Mouse (Mus musculus): Measurements from ENCODE around the gene Onecut1.

Gene Onecut1

DNA sequence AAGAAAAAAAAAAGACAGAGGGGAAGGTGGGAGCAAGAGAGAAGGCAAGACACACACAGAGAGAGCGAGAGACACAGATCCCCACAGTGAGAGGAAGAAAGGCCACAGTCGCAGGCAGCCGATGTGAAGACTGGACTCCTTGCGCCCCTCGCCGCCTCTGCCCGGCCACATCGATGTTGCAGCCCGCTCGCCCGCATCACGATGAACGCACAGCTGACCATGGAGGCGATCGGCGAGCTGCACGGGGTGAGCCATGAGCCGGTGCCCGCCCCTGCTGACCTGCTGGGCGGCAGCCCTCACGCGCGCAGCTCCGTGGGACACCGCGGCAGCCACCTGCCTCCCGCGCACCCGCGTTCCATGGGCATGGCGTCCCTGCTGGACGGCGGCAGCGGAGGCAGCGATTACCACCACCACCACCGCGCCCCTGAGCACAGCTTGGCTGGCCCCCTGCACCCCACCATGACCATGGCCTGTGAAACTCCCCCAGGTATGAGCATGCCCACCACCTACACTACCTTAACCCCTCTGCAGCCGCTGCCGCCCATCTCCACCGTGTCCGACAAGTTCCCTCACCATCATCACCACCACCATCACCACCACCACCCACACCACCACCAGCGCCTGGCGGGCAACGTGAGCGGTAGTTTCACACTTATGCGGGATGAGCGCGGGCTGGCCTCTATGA lies 517 bp downstream of the Onecut1 start:
- peak; percentile 30 to 42 for DNase-seq

DNA sequence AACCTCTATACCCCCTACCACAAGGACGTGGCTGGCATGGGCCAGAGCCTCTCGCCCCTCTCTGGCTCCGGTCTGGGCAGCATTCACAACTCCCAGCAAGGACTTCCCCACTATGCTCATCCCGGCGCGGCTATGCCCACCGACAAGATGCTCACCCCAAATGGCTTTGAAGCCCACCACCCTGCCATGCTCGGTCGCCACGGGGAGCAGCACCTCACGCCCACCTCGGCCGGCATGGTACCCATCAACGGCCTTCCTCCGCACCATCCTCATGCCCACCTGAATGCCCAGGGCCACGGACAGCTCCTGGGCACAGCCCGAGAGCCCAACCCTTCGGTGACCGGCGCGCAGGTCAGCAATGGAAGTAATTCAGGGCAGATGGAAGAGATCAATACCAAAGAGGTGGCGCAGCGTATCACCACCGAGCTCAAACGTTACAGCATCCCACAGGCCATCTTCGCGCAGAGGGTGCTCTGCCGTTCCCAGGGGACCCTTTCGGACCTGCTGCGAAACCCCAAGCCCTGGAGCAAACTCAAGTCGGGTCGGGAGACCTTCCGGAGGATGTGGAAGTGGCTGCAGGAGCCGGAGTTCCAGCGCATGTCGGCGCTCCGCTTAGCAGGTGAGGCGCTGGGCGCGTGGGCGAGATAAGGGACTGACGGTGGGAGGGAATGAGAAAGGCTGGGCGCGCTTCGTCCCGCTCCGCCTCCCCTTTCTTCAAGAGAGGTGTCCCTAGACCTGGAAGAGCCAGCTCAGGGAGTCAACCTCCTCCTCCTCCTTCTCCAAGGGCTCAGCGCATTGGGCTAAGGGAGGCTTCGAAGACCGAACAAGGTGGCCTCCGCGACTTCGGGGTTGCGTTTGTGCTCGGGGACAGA lies 1.3 kb downstream of the Onecut1 start:
- peak in 1 of 2 experiments; percentile 19 for DNase-seq

DNA sequence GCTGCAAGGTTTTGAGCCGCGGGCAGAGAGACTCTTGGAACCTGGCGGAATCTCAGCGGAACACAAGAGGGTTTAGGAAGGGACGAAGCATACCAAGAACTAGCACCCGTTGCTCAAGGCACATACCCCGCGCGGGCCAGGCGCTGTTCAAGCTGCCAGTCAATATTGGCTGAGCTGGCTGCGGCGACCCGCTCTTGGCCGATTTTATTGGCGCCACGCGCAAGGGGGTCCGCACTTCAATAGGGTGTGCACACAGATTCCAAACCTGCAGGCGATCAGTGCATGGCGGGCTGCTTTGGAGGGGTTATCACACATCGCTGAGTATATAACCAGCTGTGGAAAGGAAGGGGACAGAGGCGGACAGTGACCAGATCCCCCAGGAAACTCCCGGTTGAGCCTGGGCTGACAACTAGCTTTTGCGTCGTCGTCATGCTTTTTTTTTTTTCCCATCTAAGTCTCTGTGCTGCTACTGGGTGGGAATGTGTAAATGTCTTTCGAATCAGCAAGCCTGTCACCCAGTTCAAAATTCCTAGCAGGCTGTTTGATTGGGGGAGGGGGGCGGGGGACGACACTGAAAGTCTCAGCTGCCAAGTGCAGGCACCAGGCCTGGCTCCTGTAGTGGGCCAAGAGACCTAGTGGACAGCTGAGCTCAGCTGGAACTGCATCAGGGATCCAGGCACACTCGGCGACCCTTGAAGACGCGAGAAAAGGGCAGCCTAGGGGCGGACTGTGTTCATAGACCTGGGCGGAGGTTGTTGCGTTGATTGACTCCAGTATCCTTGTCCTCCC lies 2.1 kb downstream of the Onecut1 start:
- peak; percentile 37 to 49 for DNase-seq

DNA sequence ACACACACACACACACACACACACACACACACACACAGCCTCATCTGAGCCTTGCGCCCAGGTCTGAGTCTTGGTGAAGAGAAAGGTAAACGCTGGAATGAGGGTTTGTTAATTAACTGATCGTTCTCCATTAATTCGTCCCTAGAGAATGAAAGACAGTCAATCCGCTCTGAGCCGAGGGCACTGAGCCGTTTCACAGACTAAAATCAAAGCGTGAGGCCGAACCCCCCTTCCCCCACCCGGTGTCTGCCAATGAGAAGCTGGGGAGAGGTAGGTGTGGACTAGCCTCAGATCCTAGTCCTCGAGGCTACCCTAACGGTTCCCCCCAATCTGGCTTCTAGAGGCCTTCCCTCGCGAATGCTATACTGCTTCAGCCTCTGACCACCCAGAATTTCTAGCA lies 2.8 kb downstream of the Onecut1 start:
- DNase-seq = peak in 1 of 2 experiments; percentile 13

DNA sequence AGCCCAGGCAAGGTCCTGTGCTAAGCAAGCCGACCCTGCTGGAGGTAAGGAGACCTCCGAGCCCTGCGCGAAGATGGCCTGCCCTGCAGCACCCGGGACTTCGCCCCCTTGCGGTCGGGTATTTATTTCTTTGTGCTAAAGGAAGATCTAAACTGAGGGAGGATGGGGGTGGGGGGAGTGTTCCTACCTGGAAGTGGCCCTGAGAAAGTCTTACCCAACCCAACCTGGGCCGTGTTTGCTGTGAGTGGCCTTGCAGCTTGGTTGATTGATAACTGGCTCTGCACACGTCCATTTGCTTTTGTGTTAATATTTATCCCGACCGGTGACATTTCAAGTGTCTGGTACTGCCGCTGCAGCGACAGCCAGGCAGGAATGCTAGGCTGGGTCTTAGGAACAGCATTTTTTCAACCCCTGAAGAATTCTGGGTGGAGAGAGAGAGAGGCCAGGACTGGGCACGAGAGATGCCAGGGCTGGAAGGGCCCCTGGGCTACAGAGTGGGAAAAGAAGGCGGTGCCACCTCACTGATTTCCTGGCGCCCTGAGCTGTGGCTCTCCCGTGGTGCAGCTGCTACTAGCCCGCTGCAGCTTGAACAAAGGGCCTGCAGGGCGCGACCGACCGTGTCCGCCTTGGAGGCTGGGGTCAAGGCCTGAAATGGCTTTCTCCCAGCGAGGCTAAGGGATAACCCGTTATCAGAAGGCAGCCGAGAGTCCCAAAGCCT lies 5.0 kb downstream of the Onecut1 start:
- peak; percentile 38 to 47 for DNase-seq

DNA sequence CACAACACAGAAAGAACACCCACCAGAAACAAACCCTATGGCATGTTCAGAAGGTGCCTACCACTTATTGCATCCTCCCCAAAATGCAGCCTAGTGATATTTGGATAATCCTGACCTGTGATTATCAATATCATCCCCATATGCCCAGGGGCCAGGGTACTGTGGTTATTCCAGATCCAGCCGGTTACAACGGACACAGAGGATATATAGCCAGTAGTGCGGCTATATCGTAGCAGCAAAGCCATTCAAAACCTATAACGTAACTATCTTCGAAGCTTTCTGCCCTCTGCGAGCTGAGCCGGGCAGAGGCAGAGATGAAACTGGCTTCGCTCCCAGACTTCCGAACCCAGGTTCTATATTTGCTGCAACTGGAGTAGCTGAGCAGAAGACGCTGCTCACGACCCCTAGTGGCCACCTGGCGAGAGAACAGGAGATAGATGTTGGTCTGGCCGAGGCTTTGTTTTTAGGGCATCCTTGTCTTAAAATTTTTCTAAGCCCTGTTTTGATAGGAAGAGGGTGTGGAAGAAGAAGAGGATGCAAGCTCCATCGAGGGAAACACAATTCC lies 6.0 kb downstream of the Onecut1 start:
- DNase-seq = peak; percentile 86 to 88

DNA sequence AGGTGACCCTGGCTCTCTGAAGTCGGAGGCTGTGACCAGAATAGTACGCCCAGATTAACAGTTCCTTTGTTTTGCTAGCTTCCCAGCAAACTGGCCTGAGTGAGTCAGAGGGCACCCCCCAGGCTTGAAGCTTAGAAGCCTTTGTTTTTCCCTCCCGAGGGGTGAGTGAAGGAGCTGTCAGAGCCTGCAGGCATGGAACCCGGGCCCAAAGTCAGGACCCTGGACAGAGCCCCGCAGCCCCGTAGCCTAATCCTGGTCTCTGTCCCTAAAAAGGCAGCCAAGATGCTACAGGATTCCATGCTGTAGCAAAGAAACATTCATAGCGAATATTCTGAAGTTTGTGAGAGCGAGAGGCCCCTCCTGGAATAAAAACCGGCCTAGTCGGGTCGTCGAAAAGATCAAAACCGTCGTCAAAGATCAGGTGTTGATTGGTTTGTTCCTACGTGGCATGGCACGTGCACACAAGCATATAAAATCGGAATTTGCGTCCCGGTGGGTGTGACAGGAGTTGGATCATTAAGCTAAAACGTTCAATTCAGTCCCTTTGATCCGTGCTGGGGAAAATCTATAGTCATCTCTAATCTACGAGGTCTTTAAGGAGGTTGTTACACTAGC lies 6.7 kb downstream of the Onecut1 start:
- DNase-seq = peak in 1 of 2 experiments; percentile 25

DNA sequence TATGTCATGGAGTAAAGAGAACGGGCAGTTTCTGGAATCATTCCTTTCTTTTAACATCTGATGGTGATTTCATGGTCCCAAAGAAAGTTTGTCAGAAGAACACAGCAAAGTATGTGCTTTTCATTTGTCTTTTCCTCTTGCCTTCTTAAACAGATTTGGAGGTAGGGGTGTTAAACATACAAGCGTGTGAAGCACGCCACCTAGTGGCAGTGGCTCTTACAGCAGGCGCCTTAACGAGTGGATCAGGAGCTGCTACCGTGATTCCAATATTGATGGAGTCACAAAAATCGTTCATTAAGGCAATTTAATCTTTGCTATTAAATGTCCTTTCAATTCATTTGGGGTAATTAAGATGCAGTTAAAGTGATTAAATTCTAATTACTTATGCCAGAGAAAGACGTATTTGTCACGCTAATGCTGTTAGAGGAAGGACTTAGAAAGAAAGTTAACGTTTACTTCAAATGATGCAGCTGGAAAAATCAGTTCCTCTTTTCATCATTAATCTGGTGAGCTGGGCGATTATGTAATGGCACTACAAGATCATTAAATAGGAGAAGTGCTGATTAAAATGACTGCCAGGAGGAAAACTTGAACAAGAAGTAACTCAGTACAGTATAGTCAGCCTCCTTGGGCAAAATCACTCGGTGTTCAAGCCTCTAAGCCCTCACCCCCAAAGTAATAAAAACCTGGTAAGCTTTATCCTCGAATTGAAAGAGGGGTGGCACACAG lies 9.4 kb downstream of the Onecut1 start:
- DNase-seq = peak; percentile 89 to 93

DNA sequence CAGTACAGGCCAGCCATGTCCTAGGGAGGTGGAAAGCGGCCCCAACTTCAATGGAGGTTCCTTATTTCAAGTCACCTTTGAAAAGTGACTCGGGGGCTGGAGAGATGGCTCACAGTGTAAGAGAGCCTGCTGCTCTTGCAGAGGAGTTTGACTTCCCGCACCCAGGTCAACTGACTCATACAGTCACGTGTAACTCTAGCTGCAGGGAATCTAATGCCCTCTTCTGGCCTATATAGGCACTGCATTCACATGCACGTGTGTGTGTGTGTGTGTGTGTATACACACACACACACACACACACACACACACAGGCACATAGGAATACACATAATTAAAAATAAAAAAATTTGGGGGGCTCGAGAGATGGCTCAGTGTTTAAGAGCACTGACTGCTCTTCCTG lies 14.6 kb downstream of the Onecut1 start:
- DNase-seq = peak in 1 of 2 experiments; percentile 17

DNA sequence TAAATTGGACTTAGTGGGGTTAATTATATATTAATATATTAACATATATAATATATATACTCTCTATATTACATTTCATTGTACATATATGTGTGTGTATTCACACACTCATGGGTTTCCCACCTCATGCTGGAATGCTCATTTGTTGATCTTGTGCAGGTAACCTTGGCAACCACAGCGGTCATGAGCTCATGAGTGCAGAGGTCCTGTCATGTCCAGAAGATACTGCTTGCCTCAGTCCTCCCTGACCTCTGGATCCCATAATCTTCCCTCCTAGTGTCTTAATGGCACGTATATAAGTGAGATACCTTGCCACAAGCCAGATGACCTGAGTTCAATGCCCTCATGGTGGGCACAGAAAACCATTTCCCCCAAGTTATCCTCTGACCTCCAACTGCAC lies 16.0 kb downstream of the Onecut1 start:
- DNase-seq = no peak

DNA sequence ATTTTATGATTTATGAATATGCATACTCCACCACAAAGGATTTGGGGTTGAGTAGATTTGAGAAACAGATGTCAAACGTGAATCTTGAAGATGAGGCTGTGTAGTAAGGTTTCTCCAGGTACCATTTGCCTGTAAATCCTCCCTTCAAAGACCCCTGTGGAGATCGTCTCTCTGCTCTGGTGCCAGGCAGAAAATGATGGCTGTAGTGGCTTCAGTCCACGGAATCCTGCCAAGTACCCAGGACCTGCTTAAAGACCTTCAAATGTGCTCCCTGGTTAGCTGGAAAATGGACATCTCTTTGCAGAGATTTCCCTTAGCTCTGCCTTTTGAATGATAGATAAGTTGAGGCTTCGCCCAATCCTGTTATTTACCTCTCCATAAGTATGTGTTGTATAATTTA lies 26.1 kb downstream of the Onecut1 start:
- DNase-seq = peak; percentile 75 to 78

DNA sequence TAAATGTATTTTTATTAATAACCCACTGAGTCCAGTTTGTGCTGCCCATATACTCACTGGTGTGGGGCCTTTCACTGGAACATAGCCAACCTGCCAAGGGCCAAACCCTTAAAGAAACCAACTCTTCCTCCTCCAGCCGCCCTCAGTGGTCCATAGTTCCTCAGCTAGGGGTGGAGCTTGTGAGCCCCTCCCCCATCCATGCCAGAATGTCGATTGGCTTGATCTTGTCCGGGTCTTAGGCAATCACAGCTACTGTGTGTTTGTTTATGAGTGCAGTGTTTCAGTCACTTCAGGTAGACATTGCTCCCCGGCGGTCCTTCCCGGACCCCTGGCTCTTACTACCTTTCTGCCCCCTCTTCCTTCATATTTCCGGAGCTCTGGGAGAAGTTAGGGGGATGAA lies 35.0 kb downstream of the Onecut1 start:
- DNase-seq = no peak

DNA sequence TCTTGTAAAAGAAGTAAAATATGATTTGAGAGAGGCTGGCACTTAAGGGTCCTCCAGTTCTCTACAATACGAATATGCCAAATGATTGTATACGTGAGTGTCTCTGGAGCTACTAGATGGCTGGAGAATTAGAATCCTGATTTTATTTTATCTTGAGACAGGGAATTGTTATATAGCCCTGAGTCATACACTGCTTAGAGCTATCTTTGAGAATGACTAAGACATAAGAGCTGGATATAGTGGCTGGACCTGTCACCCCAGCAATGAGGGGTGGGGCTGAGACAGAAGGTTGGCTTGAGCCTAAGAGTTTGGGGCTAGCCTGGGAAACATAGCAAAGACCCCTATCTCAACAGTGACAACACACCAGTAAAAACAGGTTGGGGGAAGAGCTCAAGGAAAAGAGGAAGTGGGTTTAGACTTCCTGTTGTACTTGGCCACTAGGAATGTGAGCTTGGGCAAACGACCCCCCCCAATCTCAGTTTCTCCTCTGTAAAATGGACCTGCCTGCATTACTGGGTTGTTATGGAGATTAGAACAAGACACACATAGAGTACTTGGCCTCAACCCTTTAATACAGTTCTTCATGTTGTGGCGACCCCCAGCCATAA lies 35.8 kb downstream of the Onecut1 start:
- no peak for DNase-seq

DNA sequence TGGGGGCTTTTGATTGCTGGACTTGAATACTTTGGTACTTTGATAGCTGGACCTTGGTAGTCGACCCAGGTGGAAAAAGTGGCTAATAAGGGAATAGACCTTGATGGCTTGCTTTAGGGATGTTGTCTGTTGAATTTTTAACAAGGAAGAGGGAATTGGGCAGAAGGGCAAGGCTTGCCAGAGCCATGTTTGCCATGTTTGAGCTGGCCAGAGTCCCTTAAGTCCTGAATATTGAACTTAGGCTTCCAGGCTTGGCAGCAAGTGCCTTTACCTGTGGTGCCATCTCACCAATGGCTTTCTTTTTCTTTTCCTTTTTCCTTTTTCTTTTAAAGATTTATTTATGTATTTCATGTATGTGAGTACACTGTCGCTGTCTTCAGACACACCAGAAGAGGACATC lies 38.4 kb downstream of the Onecut1 start:
- no peak for DNase-seq

DNA sequence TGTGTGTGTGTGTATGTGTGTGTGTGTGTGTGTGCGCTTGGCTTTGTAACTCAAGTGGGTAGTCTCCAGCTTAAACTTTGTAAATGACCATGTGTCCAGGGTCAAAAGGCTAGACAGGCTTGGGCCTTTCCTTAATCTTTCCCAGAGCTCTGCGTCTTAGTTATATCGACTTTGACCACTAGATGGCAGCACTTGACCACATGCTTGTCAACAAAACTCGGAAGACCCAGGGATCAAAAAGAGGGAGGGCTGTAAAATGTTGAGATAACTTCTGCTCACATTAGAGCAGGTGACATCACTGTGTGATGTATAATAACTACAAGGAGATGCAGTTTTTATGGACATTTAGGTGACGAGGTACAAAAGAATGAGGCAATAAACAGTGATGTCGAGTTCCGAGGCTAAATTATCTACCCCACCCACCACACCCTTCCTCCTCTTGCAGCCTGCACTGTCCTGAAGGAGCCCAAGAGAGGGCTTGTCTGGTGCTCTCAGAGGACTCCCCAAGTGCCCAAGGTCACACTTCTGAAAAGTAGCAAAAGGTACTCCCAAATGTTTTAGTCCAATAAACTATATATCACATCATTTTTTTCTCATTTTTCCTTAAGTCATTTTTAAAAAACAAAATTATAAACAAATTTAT lies 43.3 kb downstream of the Onecut1 start:
- DNase-seq = peak; percentile 85 to 93

DNA sequence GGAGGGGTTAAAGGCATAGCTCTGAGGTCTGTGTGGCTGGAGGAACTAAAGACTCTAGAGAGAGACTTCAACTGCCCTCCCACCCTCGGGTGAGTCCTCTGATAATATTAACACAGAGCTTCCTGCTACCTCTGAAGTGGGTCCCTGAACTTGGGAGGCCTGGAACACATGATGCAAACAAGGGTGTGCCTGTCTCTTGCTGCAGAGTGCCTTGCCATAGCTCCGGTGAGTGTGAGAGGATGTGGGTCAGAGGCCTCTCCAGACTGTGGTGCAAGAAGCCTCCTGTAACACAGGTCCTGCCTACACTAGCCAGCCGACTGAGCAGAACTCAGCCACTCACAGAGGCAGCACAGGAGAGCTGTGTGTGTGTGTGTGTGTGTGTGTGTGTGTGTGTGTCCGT lies 45.2 kb downstream of the Onecut1 start:
- no peak for DNase-seq

DNA sequence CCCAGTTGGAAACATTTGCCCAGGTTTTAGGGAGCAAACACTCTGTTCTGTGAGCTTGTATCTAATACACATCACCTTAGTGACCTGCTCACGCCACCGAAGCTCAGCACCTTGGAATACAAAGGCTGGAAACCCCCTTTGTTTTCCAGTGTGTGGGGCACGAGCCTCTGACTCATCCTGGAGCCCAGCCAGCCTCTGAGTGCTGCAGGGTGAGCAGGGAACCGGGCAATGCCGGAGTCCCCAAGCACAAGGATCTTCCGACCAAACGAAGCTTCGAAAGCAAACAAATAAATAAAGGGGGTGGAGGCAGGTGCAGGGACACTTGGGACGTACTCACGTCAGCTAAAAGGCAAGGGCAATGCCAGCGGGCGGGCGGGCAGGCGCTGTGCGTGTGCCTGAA lies 47.5 kb downstream of the Onecut1 start:
- DNase-seq = peak; percentile 42 to 47

DNA sequence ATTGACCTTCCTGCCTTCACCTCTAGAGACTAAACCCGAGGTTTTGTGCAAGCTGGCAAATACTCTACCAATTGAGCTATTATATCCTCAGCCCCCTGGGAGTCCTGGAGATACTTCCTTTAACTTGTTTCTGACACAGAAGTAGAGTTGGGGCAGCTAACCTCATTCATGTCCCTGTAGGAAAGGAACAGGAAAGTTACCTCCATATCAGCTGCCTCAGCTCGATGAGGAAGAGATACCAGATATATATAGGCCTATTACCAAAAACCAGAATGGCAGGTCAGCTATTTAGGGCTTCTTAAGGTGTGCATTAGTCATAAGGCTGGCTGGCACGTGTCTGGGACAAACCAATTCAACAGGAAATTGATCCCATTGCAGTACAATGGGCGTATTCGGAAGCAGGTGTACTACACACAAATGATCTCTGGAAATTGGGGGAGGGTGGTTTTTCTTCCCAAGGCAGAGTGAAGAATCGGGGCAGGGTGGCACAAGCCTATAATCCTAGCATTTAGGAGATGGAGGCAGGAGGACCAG lies 48.6 kb downstream of the Onecut1 start:
- DNase-seq = no peak

DNA sequence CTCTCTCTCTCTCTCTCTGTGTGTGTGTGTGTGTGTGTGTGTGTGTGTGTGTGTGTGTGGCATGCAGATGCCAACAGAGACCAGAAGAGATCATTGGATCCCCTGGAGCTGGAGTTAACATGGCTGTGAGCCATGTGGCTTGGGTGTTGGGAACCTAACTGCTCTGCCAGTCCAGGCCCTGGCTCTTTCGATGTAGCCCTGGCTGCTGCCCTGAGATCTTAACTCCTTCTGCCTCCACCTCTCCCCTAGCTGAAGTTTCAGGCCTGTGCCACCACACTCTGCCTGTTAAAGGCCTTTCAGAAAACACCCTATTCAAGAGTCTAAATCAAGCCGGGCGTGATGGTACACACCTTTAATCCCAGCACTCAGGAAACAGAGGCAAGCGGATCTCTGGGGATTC lies 49.7 kb downstream of the Onecut1 start:
- DNase-seq = peak in 1 of 2 experiments; percentile 28

DNA sequence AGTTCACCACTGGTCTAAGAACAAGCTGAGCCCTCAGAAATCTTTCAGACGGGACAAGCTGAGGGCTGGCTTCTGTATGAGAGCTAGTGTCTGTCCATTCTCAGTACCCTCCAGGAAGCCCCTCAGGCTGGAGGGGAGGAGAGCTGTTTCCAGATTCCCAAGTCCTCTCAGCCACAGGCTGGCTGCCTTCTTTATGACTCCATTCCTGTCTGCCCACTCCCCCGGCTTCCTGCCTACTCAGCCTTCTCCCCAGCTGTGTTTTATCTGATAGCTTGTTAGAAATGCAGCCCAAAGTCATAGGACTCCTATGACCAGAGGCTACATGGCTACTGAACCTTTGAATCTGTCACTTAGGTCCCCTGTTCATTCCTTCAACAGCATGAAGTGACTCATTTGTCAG lies 50.2 kb downstream of the Onecut1 start:
- no peak for DNase-seq
